Mouse (Mus musculus): ENCODE results near the gene Pax6. TPM values are rescaled to one million over a fixed set of nuclear protein-coding genes. Genes with fewer than 3 reads are reported as not detected.
A peak's percentile ranks its signal among the peaks of the same experiment; 100 is the strongest.

Gene Pax6
- polyA plus RNA-seq, 1 experiment from 2014 or later, result 0.38 TPM

GRCm38 (mm10) chr2:105670731-105671095, 2.0 kb downstream of the Pax6 start:
- Histone ChIP-seq H3K4me3 (replicated peaks; ENCODE audit: low read depth, low read length) (no peak overlapping the region), H3K4me2 (ENCODE audit: low read length) (no peak overlapping the region), H3K36me3 (ENCODE audit: insufficient read depth, low read length) (no peaks in the 10 kb centered on the region), H3K27ac (no peak overlapping the region), H3K27me3 (ENCODE audit: insufficient read depth, low read length) (peaks cover 93% of the 10 kb centered on the region), H3K9me3 (replicated peaks; ENCODE audit: low read length) (no peaks in the 10 kb centered on the region), H3K4me1 (replicated peaks; ENCODE audit: insufficient read depth, low read length) (peaks cover 8% of the 10 kb centered on the region), H3K9ac (ENCODE audit: low read depth, low read length) (no peak overlapping the region)
- ATAC-seq (replicated peaks; ENCODE audit: low FRiP score, low read depth) (no peak), DNase-seq (ENCODE audit: low spot score) (no peak)
- TF ChIP-seq CTCF (IDR thresholded peaks at IDR 0.05; ENCODE audit: low read depth), result no peak
- WGBS, result under 1% methylated on average over 6 of the region's 6 CpGs

- WGBS, result 2% methylated on average over 9 of the region's 9 CpGs
- H3K9ac ChIP-seq (ENCODE audit: low read depth, low read length), result no peak overlapping the region
Measured at GRCm38 (mm10) chr2:105671116-105671797, 2.6 kb downstream of the Pax6 start.

GRCm38 (mm10) chr2:105671798-105672595, 3.3 kb downstream of the Pax6 start:
- no peak overlapping the region for H3K4me2 ChIP-seq (ENCODE audit: low read length)
- peaks cover 90% of the 10 kb centered on the region for H3K27me3 ChIP-seq (ENCODE audit: insufficient read depth, low read length)
- no peaks in the 10 kb centered on the region for H3K36me3 ChIP-seq (ENCODE audit: insufficient read depth, low read length)
- ATAC-seq (replicated peaks; ENCODE audit: low FRiP score, low read depth) (no peak), DNase-seq (ENCODE audit: low spot score) (peak; percentile 15)
- peak overlapping the region; percentile 14; the same call in 1 of the 2 replicates for H3K4me3 ChIP-seq (replicated peaks; ENCODE audit: low read depth, low read length)
- peak; percentile 32; the same call in 1 of the 2 replicates for TF ChIP-seq CTCF (IDR thresholded peaks at IDR 0.05; ENCODE audit: low read depth)
- H3K27ac ChIP-seq, result no peak overlapping the region
- under 1% methylated on average over 25 of the region's 25 CpGs for WGBS
- no peak overlapping the region for H3K9ac ChIP-seq (ENCODE audit: low read depth, low read length)
- H3K9me3 ChIP-seq (replicated peaks; ENCODE audit: low read length), result no peaks in the 10 kb centered on the region
- peaks cover 12% of the 10 kb centered on the region for H3K4me1 ChIP-seq (replicated peaks; ENCODE audit: insufficient read depth, low read length)

More at GRCm38 (mm10) chr2:105671116-105671797, 2.6 kb downstream of the Pax6 start:
- Histone ChIP-seq H3K4me1 (replicated peaks; ENCODE audit: insufficient read depth, low read length) (peaks cover 9% of the 10 kb centered on the region), H3K27me3 (ENCODE audit: insufficient read depth, low read length) (peaks cover 91% of the 10 kb centered on the region), H3K27ac (no peak overlapping the region), H3K9me3 (replicated peaks; ENCODE audit: low read length) (no peaks in the 10 kb centered on the region), H3K4me2 (ENCODE audit: low read length) (no peak overlapping the region), H3K36me3 (ENCODE audit: insufficient read depth, low read length) (no peaks in the 10 kb centered on the region), H3K4me3 (replicated peaks; ENCODE audit: low read depth, low read length) (no peak overlapping the region)
- ATAC-seq (replicated peaks; ENCODE audit: low FRiP score, low read depth), result no peak
- TF ChIP-seq CTCF (IDR thresholded peaks at IDR 0.05; ENCODE audit: low read depth), result no peak
- DNase-seq (ENCODE audit: low spot score), result no peak

- Histone ChIP-seq H3K4me2 (ENCODE audit: low read length) (no peak overlapping the region), H3K36me3 (ENCODE audit: insufficient read depth, low read length) (no peaks in the 10 kb centered on the region), H3K4me1 (replicated peaks; ENCODE audit: insufficient read depth, low read length) (peaks cover 12% of the 10 kb centered on the region), H3K4me3 (replicated peaks; ENCODE audit: low read depth, low read length) (peak overlapping the region; percentile 14; the same call in 1 of the 2 replicates), H3K27me3 (ENCODE audit: insufficient read depth, low read length) (peaks cover 90% of the 10 kb centered on the region), H3K27ac (no peak overlapping the region), H3K9ac (ENCODE audit: low read depth, low read length) (no peak overlapping the region), H3K9me3 (replicated peaks; ENCODE audit: low read length) (no peaks in the 10 kb centered on the region)
- 1% methylated on average over 16 of the region's 16 CpGs for WGBS
- peak; percentile 0 for DNase-seq (ENCODE audit: low spot score)
- ATAC-seq (replicated peaks; ENCODE audit: low FRiP score, low read depth), result no peak
- TF ChIP-seq CTCF (IDR thresholded peaks at IDR 0.05; ENCODE audit: low read depth), result no peak
Measured at GRCm38 (mm10) chr2:105672596-105672960, 3.9 kb downstream of the Pax6 start.

- no peak for TF ChIP-seq CTCF (IDR thresholded peaks at IDR 0.05; ENCODE audit: low read depth)
- Histone ChIP-seq H3K4me2 (ENCODE audit: low read length) (no peak overlapping the region), H3K27me3 (ENCODE audit: insufficient read depth, low read length) (peaks cover 90% of the 10 kb centered on the region), H3K27ac (no peak overlapping the region), H3K4me3 (replicated peaks; ENCODE audit: low read depth, low read length) (no peak overlapping the region; the same call in 1 of the 2 replicates), H3K4me1 (replicated peaks; ENCODE audit: insufficient read depth, low read length) (peaks cover 12% of the 10 kb centered on the region), H3K9ac (ENCODE audit: low read depth, low read length) (no peak overlapping the region), H3K9me3 (replicated peaks; ENCODE audit: low read length) (no peaks in the 10 kb centered on the region), H3K36me3 (ENCODE audit: insufficient read depth, low read length) (no peaks in the 10 kb centered on the region)
- no peak for DNase-seq (ENCODE audit: low spot score)
- no peak for ATAC-seq (replicated peaks; ENCODE audit: low FRiP score, low read depth)
- under 1% methylated on average over 6 of the region's 6 CpGs for WGBS
Measured at GRCm38 (mm10) chr2:105673054-105673453, 4.4 kb downstream of the Pax6 start.

GRCm38 (mm10) chr2:105673631-105674060, 4.9 kb downstream of the Pax6 start:
- peak overlapping the region; percentile 9; the same call in 1 of the 2 replicates for H3K4me3 ChIP-seq (replicated peaks; ENCODE audit: low read depth, low read length)
- H3K4me1 ChIP-seq (replicated peaks; ENCODE audit: insufficient read depth, low read length), result peaks cover 12% of the 10 kb centered on the region
- no peaks in the 10 kb centered on the region for H3K9me3 ChIP-seq (replicated peaks; ENCODE audit: low read length)
- no peak overlapping the region for H3K9ac ChIP-seq (ENCODE audit: low read depth, low read length)
- H3K4me2 ChIP-seq (ENCODE audit: low read length), result peak overlapping the region; percentile 50
- ATAC-seq (replicated peaks; ENCODE audit: low FRiP score, low read depth) (no peak), DNase-seq (ENCODE audit: low spot score) (peak; percentile 32)
- WGBS, result 1% methylated on average over 10 of the region's 10 CpGs
- TF ChIP-seq CTCF (IDR thresholded peaks at IDR 0.05; ENCODE audit: low read depth), result no peak
- H3K27me3 ChIP-seq (ENCODE audit: insufficient read depth, low read length), result peaks cover 89% of the 10 kb centered on the region
- H3K36me3 ChIP-seq (ENCODE audit: insufficient read depth, low read length), result no peaks in the 10 kb centered on the region
- H3K27ac ChIP-seq, result no peak overlapping the region

Data from kidney, postnatal 0 days (tissue).